Mouse (Mus musculus) olfactory bulb, adult 2 months (tissue): ENCODE measurements around the gene Flrt3. TPM values are rescaled to one million over a fixed set of nuclear protein-coding genes. Genes with fewer than 3 reads are reported as not detected.

Experiments used
- H3K27ac ChIP-seq: fragments of 200-500 bp; 2 replicates; pipeline ENCODE4 v1.5.1; 2012; ENCODE audit warnings: low read depth, low read length; ENCODE audit not compliant: insufficient read depth
- H3K4me1 ChIP-seq: fragments of 200-500 bp; 2 replicates; pipeline ENCODE4 v1.6.1; 2012; ENCODE audit warnings: low read length; ENCODE audit not compliant: control insufficient read depth, insufficient read depth
- H3K4me3 ChIP-seq: fragments of 200-500 bp; 2 replicates; pipeline ENCODE4 v1.5.1; 2012; ENCODE audit warnings: mild to moderate bottlenecking, low read depth, low read length, moderate library complexity; ENCODE audit not compliant: insufficient read depth
- CTCF ChIP-seq: fragments of 200-500 bp; IDR thresholded peaks from 2 replicates; pipeline ENCODE4 v1.5.1; 2012; ENCODE audit warnings: low read depth, mild to moderate bottlenecking, low read length, moderate library complexity; ENCODE audit not compliant: insufficient read depth
- POLR2A ChIP-seq: fragments of 200-500 bp; IDR thresholded peaks from 2 replicates; pipeline ENCODE4 v1.6.1; 2012; ENCODE audit warnings: mild to moderate bottlenecking, low read depth, low read length, moderate library complexity; ENCODE audit not compliant: insufficient read depth
- WGBS: fragments of 180-500 bp; shearing (Covaris S2); methylation state at CpG from one replicate; pipeline ENCODE4 v1.1.7; 2018; 5-methylcytosine and 5-hydroxymethylcytosine counted together
- polyA plus RNA-seq: library from polyadenylated mRNA; stranded (reverse); fragments of >200 nt; gene quantifications from 2 replicates; pipeline ENCODE4 v1.2.4, GENCODE M21; 2012; ENCODE audit warnings: low replicate concordance; ENCODE audit not compliant: missing spikeins, insufficient read depth, insufficient read length

Gene Flrt3
- polyA plus RNA-seq, 1 experiment = not detected

DNA sequence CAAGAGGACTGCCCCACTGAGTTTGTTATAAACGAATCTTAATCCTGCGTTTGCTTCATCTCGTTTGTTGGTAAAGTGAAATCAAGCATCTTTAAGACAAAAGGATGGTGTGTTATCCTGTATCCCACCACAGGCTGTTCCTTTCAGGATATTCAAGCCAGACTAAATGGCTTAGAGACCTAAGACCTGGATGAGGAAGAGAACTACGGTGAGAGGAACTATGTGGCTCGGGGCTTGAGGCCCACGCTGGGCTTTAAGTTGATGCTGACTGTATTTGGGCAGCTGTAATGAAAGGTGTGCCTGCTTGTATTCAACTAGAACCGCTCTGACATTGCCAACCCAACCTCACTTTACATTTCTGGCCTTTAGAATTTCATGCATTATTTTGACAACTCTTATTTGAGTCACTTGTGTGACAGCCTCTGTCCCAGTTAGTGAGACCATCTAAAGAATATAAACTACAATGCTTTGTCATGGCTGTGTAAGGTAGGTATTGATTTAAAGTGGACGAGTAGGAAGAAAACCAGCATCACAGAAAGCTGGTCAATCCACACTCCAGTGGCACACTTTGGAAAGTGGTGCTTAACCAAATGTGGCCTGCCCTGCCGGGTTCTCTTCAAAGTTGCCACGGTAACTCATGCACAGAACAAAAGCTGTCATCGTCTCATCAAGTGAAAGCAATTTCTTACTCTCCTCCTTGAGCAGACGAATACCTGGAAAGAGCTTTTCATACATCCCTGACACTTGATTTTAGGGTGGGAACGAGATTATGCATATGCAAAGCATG lies 3.8 kb downstream of the Flrt3 start:
- no peaks in the 10 kb centered on the region for H3K4me1 ChIP-seq
- no peak overlapping the region for H3K27ac ChIP-seq
- TF ChIP-seq POLR2A (no peak), CTCF (no peak)
- H3K4me3 ChIP-seq = no peak overlapping the region
- WGBS = 72% methylated on average over 13 of the region's 13 CpGs

DNA sequence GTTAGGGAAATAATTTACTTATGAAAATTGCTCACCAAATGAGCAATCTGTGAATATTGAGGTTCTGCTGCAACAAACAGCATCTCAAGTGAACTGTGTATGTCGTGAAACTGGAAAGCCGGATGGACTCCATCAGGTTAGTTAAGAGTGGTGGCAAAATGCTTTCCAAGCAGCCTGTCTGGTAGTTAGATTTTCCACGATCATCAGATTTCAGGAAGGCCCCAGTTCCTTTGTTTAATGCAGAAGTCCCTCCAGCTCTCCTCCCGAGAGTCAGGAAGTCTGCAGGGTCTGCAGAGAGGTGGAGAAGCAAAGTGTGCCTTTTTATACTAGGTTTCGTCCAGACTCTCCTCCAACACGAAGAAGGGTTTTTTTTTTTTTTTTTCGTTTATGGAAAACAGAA lies 4.4 kb downstream of the Flrt3 start:
- no peak overlapping the region for H3K27ac ChIP-seq
- H3K4me1 ChIP-seq = no peaks in the 10 kb centered on the region

GRCm38 (mm10) chr2:140664381-140664780 lies 6.9 kb downstream of the Flrt3 start:
- TF ChIP-seq CTCF (no peak), POLR2A (no peak)
- Histone ChIP-seq H3K4me1 (no peaks in the 10 kb centered on the region), H3K27ac (no peak overlapping the region), H3K4me3 (no peak overlapping the region)
- WGBS = 95% methylated on average over 4 of the region's 4 CpGs

More for the DNA sequence above, 4.4 kb downstream of the Flrt3 start:
- TF ChIP-seq POLR2A = no peak
- TF ChIP-seq CTCF = no peak
- 61% methylated on average over 7 of the region's 7 CpGs for WGBS
- H3K4me3 ChIP-seq = no peak overlapping the region

DNA sequence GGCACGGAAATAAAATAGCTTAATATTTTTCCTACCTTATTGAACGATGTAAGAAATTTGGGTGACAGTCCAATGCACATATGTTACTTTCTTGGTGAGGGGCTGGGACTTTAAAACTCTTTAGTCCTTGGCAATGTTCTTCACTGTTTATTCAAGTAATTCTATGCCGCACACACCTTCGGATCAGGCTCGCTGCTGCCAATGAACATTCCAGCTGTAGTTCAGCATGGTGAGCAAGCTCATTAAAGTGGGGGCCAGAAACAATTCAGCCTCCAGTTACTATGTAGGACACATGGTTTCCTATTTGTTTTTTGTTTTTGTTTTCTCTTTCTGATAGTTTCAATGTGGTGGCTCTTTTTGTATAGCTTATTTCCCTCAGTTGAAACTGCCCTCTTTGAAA lies 8.6 kb downstream of the Flrt3 start:
- WGBS = 84% methylated on average over 5 of the region's 5 CpGs
- Histone ChIP-seq H3K4me1 (no peaks in the 10 kb centered on the region), H3K4me3 (no peak overlapping the region), H3K27ac (no peak overlapping the region)
- no peak for TF ChIP-seq CTCF

- Histone ChIP-seq H3K27ac (no peak overlapping the region), H3K4me1 (no peaks in the 10 kb centered on the region), H3K4me3 (no peak overlapping the region)
- TF ChIP-seq CTCF (no peak), POLR2A (no peak)
- 88% methylated on average over 2 of the region's 2 CpGs for WGBS
These were observed 17.3 kb downstream of the Flrt3 start for GRCm38 (mm10) chr2:140653978-140654377.

GRCm38 (mm10) chr2:140653481-140653880 lies 17.8 kb downstream of the Flrt3 start:
- H3K27ac ChIP-seq = no peak overlapping the region
- no peak overlapping the region for H3K4me3 ChIP-seq
- TF ChIP-seq POLR2A (no peak), CTCF (no peak)
- no peaks in the 10 kb centered on the region for H3K4me1 ChIP-seq

DNA sequence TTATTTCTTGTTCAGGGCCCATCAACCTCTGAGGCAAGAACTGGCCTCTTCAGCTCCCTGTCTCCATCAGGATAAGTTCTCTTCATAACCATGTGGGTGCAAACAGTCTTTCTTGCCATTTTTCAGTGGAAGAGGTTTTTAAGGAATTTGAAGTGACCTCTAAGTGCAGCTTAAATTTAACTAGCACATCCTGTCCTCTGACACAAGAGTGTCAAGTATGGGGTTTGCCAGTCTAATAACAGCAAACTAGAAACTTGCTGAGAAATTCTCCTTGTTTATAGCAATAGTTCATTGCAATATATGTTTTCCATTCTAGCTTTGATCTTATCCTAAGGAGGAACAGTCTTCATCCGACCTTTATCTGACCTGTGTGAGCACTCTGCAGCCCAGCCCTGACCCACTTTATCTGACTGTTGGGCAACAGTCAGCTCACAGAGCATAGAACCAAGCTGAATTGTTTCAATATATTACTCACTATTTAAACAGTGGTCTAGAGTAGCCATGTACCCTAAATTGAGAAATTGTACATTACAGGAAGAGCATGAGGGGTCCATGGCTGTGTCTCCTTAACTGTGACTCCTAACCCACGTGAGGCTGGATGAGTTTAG lies 49.4 kb downstream of the Flrt3 start:
- 86% methylated on average over 2 of the region's 2 CpGs for WGBS
- no peaks in the 10 kb centered on the region for H3K4me1 ChIP-seq
- no peak for TF ChIP-seq POLR2A
- TF ChIP-seq CTCF = no peak
- no peak overlapping the region for H3K4me3 ChIP-seq
- H3K27ac ChIP-seq = no peak overlapping the region

DNA sequence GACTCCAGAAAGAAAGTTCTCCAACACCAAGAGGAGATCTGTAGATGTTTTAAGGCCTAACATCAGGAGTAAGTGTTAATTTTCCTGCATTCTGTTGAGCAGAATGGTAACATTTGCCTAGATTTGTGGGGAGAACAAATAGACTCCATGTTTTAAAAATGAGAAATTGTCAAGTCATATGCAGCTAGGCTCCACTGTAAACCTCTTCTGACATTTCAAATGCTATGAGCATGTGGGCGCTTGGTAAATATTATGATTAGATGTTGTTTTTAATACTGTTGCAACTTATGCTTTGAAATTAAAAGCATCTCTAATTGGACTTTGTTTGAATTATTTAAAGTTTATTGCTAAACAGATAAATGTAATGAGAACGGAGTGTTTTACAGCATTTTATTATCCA lies 55.8 kb downstream of the Flrt3 start:
- WGBS = 94% methylated on average over 2 of the region's 2 CpGs
- Histone ChIP-seq H3K27ac (no peak overlapping the region), H3K4me1 (no peaks in the 10 kb centered on the region), H3K4me3 (no peak overlapping the region)
- TF ChIP-seq CTCF = no peak
